In genomic region chr4:142441045-142441444, GRCm38 (mm10) we compare ENCODE assay signal across 20 mouse cellular contexts.
A peak's percentile ranks its signal among the peaks of the same experiment; 100 is the strongest.
DNase-seq lines count a peak whose midpoint lies in the region; ATAC-seq and TF ChIP-seq lines count a peak whose summit lies in the region.
"Had no signal": no experiment of that assay in that cellular context is flagged by ENCODE, and none has a peak within 500 bp of the region (broad histone marks: within the 10 kb centered on the region; RNA-seq: fewer than 3 reads in every experiment).

No protein-coding gene starts in this region.

- H3K4me3 ChIP-seq in kidney, adult 2 months (ENCODE audit: insufficient read depth, low read depth, low read length) = no peak overlapping the region
- H3K4me3 ChIP-seq in kidney, embryonic 16.5 days (ENCODE audit: low read length) = no peak overlapping the region
- H3K4me3 ChIP-seq: erythroblast, embryonic 14.5 days; heart, embryonic 15.5 days; kidney, embryonic 15.5 days; liver, embryonic 12.5 days; megakaryocyte, embryonic 14.5 days had no signal

- no peaks in the 10 kb centered on the region for H3K36me3 ChIP-seq in kidney, adult 2 months (ENCODE audit: control insufficient read depth, insufficient read depth, low read length)
- no peaks in the 10 kb centered on the region for H3K36me3 ChIP-seq in kidney, embryonic 16.5 days (ENCODE audit: insufficient read depth, low read length)
- H3K36me3 ChIP-seq: G1E; heart, embryonic 15.5 days; kidney, embryonic 15.5 days; liver, embryonic 12.5 days had no signal

- no peak for TF ChIP-seq CTCF in kidney, adult 2 months (conservative IDR thresholded peaks at IDR 0.05; ENCODE audit: insufficient read depth, insufficient read length, low read depth, low read length)

- no peak for TF ChIP-seq POLR2A in kidney, adult 2 months (IDR thresholded peaks at IDR 0.05; ENCODE audit: low read depth, low read length)

- no peak overlapping the region for H3K9ac ChIP-seq in kidney, embryonic 16.5 days (replicated peaks; ENCODE audit: low read length)
- H3K9ac ChIP-seq: forebrain, postnatal 0 days; heart, embryonic 15.5 days; kidney, embryonic 15.5 days; liver, embryonic 12.5 days had no signal

- DNase-seq in kidney, adult 2 months = peak; percentile 4
- DNase-seq in adrenal gland, adult (ENCODE audit: inconsistent age in 2 of 2, low spot score in 1 of 2) = peak; percentile 52 to 91
- DNase-seq in adrenal gland, postnatal 36 days = peak; percentile 46 to 59
- peak; percentile 41 for DNase-seq in ovary, adult 18-20 months (ENCODE audit: low spot score)
- DNase-seq in heart, postnatal 4 days = no peak
- DNase-seq in natural killer cell, adult 2 months (ENCODE audit: low spot score in 2 of 2) = no peak
- DNase-seq: cerebellum, adult 9-10 months; embryo, embryonic 11 days; forebrain, postnatal 0 days; heart, adult 11 months; right cerebral cortex, postnatal 4 days; thymus, postnatal 36 days had no signal

- no peaks in the 10 kb centered on the region for H3K4me1 ChIP-seq in kidney, adult 2 months (ENCODE audit: control insufficient read depth, insufficient read depth, low read length)
- no peaks in the 10 kb centered on the region for H3K4me1 ChIP-seq in kidney, embryonic 16.5 days (ENCODE audit: insufficient read depth, low read length)
- H3K4me1 ChIP-seq: heart, embryonic 15.5 days; liver, embryonic 12.5 days; megakaryocyte, embryonic 14.5 days had no signal

- H3K4me2 ChIP-seq in kidney, embryonic 16.5 days (replicated peaks; ENCODE audit: low read depth, low read length) = no peak overlapping the region
- H3K4me2 ChIP-seq: heart, embryonic 15.5 days; kidney, embryonic 15.5 days; liver, embryonic 12.5 days had no signal

- H3K27ac ChIP-seq in kidney, adult 2 months (ENCODE audit: insufficient read depth, low read depth, low read length) = no peak overlapping the region
- no peak overlapping the region for H3K27ac ChIP-seq in kidney, embryonic 16.5 days (ENCODE audit: low read length)
- H3K27ac ChIP-seq: heart, embryonic 15.5 days; hindbrain, postnatal 0 days; kidney, embryonic 15.5 days; liver, embryonic 12.5 days had no signal

- ATAC-seq in kidney, embryonic 16.5 days (ENCODE audit: low FRiP score, low TSS enrichment) = no peak
- ATAC-seq: forebrain, postnatal 0 days; hindbrain, postnatal 0 days; liver, embryonic 12.5 days had no signal

- no peaks in the 10 kb centered on the region for H3K9me3 ChIP-seq in kidney, embryonic 16.5 days (ENCODE audit: low read length)
- H3K9me3 ChIP-seq: heart, embryonic 15.5 days; kidney, embryonic 15.5 days; liver, embryonic 12.5 days had no signal

- H3K27me3 ChIP-seq in kidney, adult 2 months (replicated peaks; ENCODE audit: control insufficient read depth, insufficient read depth, low read length) = no peaks in the 10 kb centered on the region
- H3K27me3 ChIP-seq in kidney, embryonic 16.5 days (ENCODE audit: insufficient read depth, low read length) = no peaks in the 10 kb centered on the region
- H3K27me3 ChIP-seq: heart, embryonic 15.5 days; kidney, embryonic 15.5 days; liver, embryonic 12.5 days; megakaryocyte, embryonic 14.5 days had no signal

- WGBS in kidney, adult 2 months = 87% methylated on average over 11 of the region's 11 CpGs
- WGBS in kidney, embryonic 16.5 days = 86% methylated on average over 11 of the region's 11 CpGs

Comparison
In these comparisons a context has a peak if more than half of its experiments do, and no peak if none do; other contexts are left out.
1. DNase-seq: peak in kidney, adult 2 months (single experiment), adrenal gland, adult (2 of 2), adrenal gland, postnatal 36 days (2 of 2) and ovary, adult 18-20 months (single experiment); none in heart, postnatal 4 days (single experiment) and natural killer cell, adult 2 months (0 of 2).